Mouse (Mus musculus): ENCODE measurements around the gene Olfr1164. TPM values are rescaled to one million over a fixed set of nuclear protein-coding genes. Genes with fewer than 3 reads are reported as not detected.

Olfr1164 gene
- not detected in 2 replicates for polyA plus RNA-seq (2012; rRNA removed)

GRCm38 (mm10) chr2:88093866-88094265 lies at the start of gene Olfr1164:
TSS of gene Olfr1164 (minus strand) at chr2:88093966.

DNA sequence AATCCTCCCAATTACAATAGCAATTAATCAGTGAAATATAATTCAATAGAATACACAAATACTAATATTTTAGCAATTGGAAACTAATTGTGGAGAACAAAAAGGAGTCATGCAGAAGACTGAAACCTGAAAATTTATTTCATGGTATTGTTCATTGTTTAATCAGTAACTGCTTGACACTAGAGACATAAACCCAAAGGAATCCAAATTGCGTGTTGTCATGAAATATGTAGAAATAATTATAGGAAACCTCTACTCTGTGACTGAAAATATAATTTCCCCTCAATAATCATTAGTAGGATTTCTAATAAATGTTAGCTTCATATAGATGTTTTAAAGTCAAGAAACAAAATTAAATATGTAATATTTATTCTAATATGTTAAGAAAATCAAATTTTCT lies 34.4 kb upstream of the Olfr1164 start, which contains the start of gene Olfr1166:
TSS of gene Olfr1166 (minus strand) at position 101 of the 400 bp plus-strand sequence.

DNA sequence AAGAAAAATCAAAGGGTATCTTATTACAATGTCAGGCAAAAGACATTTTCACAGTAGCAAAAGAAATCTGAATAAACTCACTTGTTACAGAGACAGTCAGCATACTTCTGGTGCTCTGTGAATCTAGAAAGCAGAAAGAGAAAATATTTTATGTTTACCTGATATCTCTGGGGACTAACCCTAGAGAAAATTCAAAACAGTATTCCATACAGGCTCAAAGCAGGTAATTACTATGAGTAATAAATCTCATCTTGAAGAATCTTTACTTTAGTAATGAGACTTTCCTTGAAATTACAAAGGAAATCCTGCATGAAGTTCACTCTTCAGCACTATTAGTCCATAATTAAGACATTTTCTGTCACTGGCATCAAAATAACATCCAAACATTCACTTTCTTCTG lies 22.0 kb downstream of the Olfr1164 start, which contains the start of gene Olfr1163:
TSS of gene Olfr1163 (minus strand) at position 101 of the 400 bp plus-strand sequence.

DNA sequence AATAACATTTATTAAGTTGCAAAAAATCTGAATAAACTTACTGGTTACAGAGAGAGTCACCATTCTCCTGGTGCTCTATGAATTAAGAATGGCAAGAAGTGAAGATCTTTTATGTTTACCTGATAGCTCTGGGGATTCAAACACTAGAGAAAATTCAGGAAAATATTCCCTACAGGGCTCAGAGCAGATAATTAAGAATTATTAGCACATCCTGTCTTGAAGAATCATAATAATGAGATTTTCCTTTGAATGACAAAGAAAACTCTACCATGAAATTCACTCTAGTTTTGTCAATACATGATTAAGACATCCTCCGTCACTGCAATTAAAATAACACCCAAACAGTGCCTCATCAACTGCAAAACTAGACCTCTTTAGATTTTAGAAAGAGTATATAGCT lies 42.7 kb downstream of the Olfr1164 start, which contains the start of gene Olfr1162:
TSS of gene Olfr1162 (minus strand) at position 101 of the 400 bp plus-strand sequence.

Other genes with a start within 250 kb of the Olfr1164 start
- not detected in 2 replicates for gene Olfr1150-ps1, start 250.0 kb downstream of the Olfr1164 start, polyA plus RNA-seq (2012; rRNA removed)
- gene Olfr1151, start 238.1 kb downstream of the Olfr1164 start, polyA plus RNA-seq (2012; rRNA removed): not detected in 2 replicates
- gene Olfr1152, start 227.5 kb downstream of the Olfr1164 start, polyA plus RNA-seq (2012; rRNA removed): not detected in 2 replicates
- gene Olfr1153, start 199.0 kb downstream of the Olfr1164 start, polyA plus RNA-seq (2012; rRNA removed): not detected in 2 replicates
- gene Olfr1154, start 188.8 kb downstream of the Olfr1164 start, polyA plus RNA-seq (2012; rRNA removed): not detected in 2 replicates
- gene Olfr1155, start 148.8 kb downstream of the Olfr1164 start, polyA plus RNA-seq (2012; rRNA removed): not detected in 2 replicates
- not detected in 2 replicates for gene Olfr1156, start 140.9 kb downstream of the Olfr1164 start, polyA plus RNA-seq (2012; rRNA removed)
- not detected in 2 replicates for gene Olfr1157, start 125.7 kb downstream of the Olfr1164 start, polyA plus RNA-seq (2012; rRNA removed)
- not detected in 2 replicates for gene Olfr74, start 119.3 kb downstream of the Olfr1164 start, polyA plus RNA-seq (2012; rRNA removed)
- not detected in 2 replicates for gene Olfr1158, start 103.9 kb downstream of the Olfr1164 start, polyA plus RNA-seq (2012; rRNA removed)
- gene Olfr1160, start 85.7 kb downstream of the Olfr1164 start, polyA plus RNA-seq (2012; rRNA removed): not detected in 2 replicates
- not detected in 2 replicates for gene Olfr1161, start 71.2 kb downstream of the Olfr1164 start, polyA plus RNA-seq (2012; rRNA removed)
- gene Olfr73, start 56.3 kb downstream of the Olfr1164 start, polyA plus RNA-seq (2012; rRNA removed): not detected in 2 replicates
- not detected in 2 replicates for gene Olfr1162, start 42.8 kb downstream of the Olfr1164 start, polyA plus RNA-seq (2012; rRNA removed)
- gene Olfr1163, start 22.1 kb downstream of the Olfr1164 start, polyA plus RNA-seq (2012; rRNA removed): not detected in 2 replicates
- gene Olfr1166, start 34.3 kb upstream of the Olfr1164 start, polyA plus RNA-seq (2012; rRNA removed): not detected in 2 replicates
- not detected in 2 replicates for gene Olfr1167, start 61.2 kb upstream of the Olfr1164 start, polyA plus RNA-seq (2012; rRNA removed)
- gene Olfr1168, start 87.9 kb upstream of the Olfr1164 start, polyA plus RNA-seq (2012; rRNA removed): not detected in 2 replicates
- not detected in 2 replicates for gene Olfr1170, start 134.4 kb upstream of the Olfr1164 start, polyA plus RNA-seq (2012; rRNA removed)
- gene Olfr1173, start 185.9 kb upstream of the Olfr1164 start, polyA plus RNA-seq (2012; rRNA removed): not detected in 2 replicates
- gene Olfr1174-ps, start 221.2 kb upstream of the Olfr1164 start, polyA plus RNA-seq (2012; rRNA removed): not detected in 2 replicates
- not detected in 2 replicates for gene Olfr1175-ps, start 233.2 kb upstream of the Olfr1164 start, polyA plus RNA-seq (2012; rRNA removed)
- not detected in 2 replicates for gene Olfr1176, start 242.8 kb upstream of the Olfr1164 start, polyA plus RNA-seq (2012; rRNA removed)

Data from ovary, adult 2 months (tissue).